Mouse (Mus musculus) testis, adult 2 months (tissue): Measurements from ENCODE around the gene Adipoq.

ENCODE experiments used
- CTCF ChIP-seq: fragments of 200-500 bp; IDR thresholded peaks from 2 replicates; pipeline ENCODE4 v1.5.1; 2012; ENCODE audit warnings: low read depth, mild to moderate bottlenecking, inconsistent platforms, low read length, moderate library complexity; ENCODE audit not compliant: control insufficient read depth, insufficient read depth, insufficient replicate concordance
- POLR2A ChIP-seq: fragments of 200-500 bp; IDR thresholded peaks from 2 replicates; pipeline ENCODE4 v1.6.1; 2012; ENCODE audit warnings: low read depth, mild to moderate bottlenecking, inconsistent platforms, low read length, moderate library complexity; ENCODE audit not compliant: control insufficient read depth

GRCm38 (mm10) chr16:23099632-23100031, 46.7 kb upstream of the Adipoq start:
- TF ChIP-seq POLR2A (no peak), CTCF (no peak)
